Mouse (Mus musculus): ENCODE data around the gene Afdn.

DNA sequence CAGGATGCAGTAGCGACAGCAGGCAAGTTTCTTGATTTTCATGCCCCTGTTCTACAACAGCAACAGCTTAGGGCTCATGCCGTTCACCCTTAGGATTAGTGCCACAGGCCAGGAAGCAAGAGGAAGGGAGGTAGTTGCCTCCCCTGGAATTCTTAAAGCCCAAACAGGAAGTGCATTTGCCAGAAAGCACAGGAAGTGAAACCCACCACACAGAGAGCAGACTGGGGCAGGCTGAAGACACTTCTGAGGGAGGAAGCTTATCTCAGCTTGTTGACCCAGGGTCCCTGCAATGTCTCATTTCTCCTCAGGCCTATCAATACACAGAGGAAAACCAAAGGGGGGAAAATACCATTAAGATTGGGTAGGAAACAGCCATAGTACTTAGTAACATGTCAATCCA, 19.5 kb upstream of the Afdn start:
- no peak for TF ChIP-seq CTCF (IDR thresholded peaks at IDR 0.05; ENCODE audit: low read depth)
- TF ChIP-seq EP300 (optimal IDR thresholded peaks at IDR 0.05) = no peak
